Mouse (Mus musculus): Measurements from ENCODE around the gene Znrf1.

DNA sequence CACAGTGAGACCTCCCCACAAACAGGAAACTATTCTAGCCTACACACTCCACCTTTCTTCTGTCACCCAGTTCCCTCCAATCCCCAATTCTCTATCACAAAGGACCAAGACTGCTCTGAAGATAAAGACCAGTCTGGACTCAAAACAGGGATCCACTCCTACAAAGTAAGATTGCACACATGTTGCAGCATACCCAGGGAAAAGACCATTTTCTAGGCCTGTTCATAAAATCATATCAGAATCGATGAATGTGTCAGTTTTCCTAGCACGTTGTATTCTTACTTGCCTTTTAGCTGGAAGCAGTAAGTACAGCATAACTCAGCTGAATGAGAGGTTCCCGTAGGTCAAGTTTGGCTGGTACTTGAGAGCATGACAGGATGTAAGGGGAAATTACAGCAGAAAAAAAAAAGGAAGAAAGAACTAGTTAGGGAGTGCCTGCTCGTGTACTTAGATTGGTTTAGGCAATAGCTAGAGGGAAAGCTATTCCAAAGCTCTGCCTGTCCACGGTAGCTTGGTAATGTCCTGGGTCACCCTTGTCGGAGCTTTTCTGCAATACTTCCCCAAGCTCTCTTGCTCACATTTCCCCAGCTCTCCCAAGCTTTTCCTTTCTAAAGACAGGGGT is 9.4 kb upstream of the Znrf1 start:
- no peak for TF ChIP-seq JUN (IDR thresholded peaks at IDR 0.05; ENCODE audit: insufficient read depth, low read depth, low read length)
- no peak for TF ChIP-seq MYC (IDR thresholded peaks at IDR 0.05; ENCODE audit: low read depth, low read length)
- no peak for TF ChIP-seq CTCF (conservative IDR thresholded peaks at IDR 0.05 in 1 of 2, IDR thresholded peaks at IDR 0.05 in 1 of 2; ENCODE audit: low read depth in 2 of 2, low read length in 2 of 2)
- no peak for TF ChIP-seq USF1 (IDR thresholded peaks at IDR 0.05; ENCODE audit: low read depth, low read length)
- no peak for TF ChIP-seq TBP (conservative IDR thresholded peaks at IDR 0.05; ENCODE audit: low read depth, low read length)
- TF ChIP-seq ELF1 (IDR thresholded peaks at IDR 0.05; ENCODE audit: low read depth, low read length): no peak
- TF ChIP-seq MAX (IDR thresholded peaks at IDR 0.05; ENCODE audit: low read length): no peak
- no peak for TF ChIP-seq HCFC1 (IDR thresholded peaks at IDR 0.05; ENCODE audit: low read depth, low read length)
